Mouse (Mus musculus) embryonic facial prominence, embryonic 15.5 days (tissue): ENCODE data around the gene Rps23. TPM values are rescaled to one million over a fixed set of nuclear protein-coding genes. Genes with fewer than 3 reads are reported as not detected.

ENCODE experiments used
- ATAC-seq: fragments of 200-750 bp; cut with Nextera tagmentation; 2 replicates; pipeline ENCODE4 v1.8.0; 2017; ENCODE audit warnings: low read depth, moderate TSS enrichment; ENCODE audit not compliant: insufficient number of reproducible peaks, low FRiP score, low TSS enrichment
- H3K27ac ChIP-seq: fragments of 300-500 bp; sonication (generic); replicated peaks from 2 replicates; pipeline ENCODE4 v1.5.1; 2015; ENCODE audit warnings: mild to moderate bottlenecking, inconsistent platforms
- H3K27me3 ChIP-seq: fragments of 300-500 bp; sonication (generic); 2 replicates; pipeline ENCODE4 v1.6.1; 2015; ENCODE audit warnings: inconsistent platforms
- H3K36me3 ChIP-seq: fragments of 300-500 bp; sonication (generic); 2 replicates; pipeline ENCODE4 v1.6.1; 2015; ENCODE audit warnings: mild to moderate bottlenecking, inconsistent platforms
- H3K4me1 ChIP-seq: fragments of 300-500 bp; sonication (generic); 2 replicates; pipeline ENCODE4 v1.6.1; 2015; ENCODE audit warnings: inconsistent platforms
- H3K4me2 ChIP-seq: fragments of 300-500 bp; sonication (generic); replicated peaks from 2 replicates; pipeline ENCODE4 v1.6.1; 2015; ENCODE audit warnings: mild to moderate bottlenecking, inconsistent platforms
- H3K4me3 ChIP-seq: fragments of 300-500 bp; sonication (generic); replicated peaks from 2 replicates; pipeline ENCODE4 v1.5.1; 2015; ENCODE audit warnings: mild to moderate bottlenecking, inconsistent platforms
- H3K9ac ChIP-seq: fragments of 300-500 bp; sonication (generic); 2 replicates; pipeline ENCODE4 v1.6.1; 2015; ENCODE audit warnings: inconsistent platforms
- H3K9me3 ChIP-seq: fragments of 300-500 bp; sonication (generic); replicated peaks from 2 replicates; pipeline ENCODE4 v1.6.1; 2016; ENCODE audit warnings: inconsistent platforms
- WGBS: fragments of 180-500 bp; shearing (Covaris S2); methylation state at CpG from one replicate; pipeline ENCODE4 v1.1.7; 2015; 5-methylcytosine and 5-hydroxymethylcytosine counted together
- polyA plus RNA-seq: library from polyadenylated mRNA; unstranded; fragments of >200 nt; fragmentation: Nextera tagmentation; extraction: Ambion mirVana; gene quantifications from 2 replicates; pipeline ENCODE4 v1.2.1, GENCODE M21; 2015

Rps23 gene
- polyA plus RNA-seq, 1 experiment from 2014 or later = 214 TPM

DNA sequence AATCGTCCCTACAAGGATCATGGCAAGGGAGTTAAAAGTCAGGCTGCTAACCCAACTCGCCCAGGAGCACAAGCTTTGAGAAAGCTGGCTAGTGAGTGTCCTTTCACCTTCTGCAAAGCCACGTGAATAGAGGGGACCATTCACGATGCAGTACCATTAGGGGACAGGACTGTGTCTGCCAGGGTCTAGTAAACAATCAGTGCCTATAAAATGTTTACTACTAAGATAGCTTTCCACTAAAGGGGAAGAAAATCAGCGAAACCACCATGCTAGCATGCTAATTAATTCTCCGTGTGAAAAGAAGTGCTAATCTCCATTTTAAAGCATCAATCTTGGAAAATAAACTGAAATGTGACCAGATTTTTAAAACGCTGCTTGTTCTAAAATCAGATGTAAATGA is 50.7 kb downstream of the Rps23 start:
- no peak overlapping the region for H3K9ac ChIP-seq
- no peaks in the 10 kb centered on the region for H3K4me1 ChIP-seq
- H3K36me3 ChIP-seq = no peaks in the 10 kb centered on the region
- no peak for ATAC-seq
- H3K4me2 ChIP-seq = no peak overlapping the region
- no peak overlapping the region for H3K4me3 ChIP-seq
- no peaks in the 10 kb centered on the region for H3K9me3 ChIP-seq
- no peak overlapping the region for H3K27ac ChIP-seq
- no peaks in the 10 kb centered on the region for H3K27me3 ChIP-seq
- WGBS = 56% methylated on average over 7 of the region's 7 CpGs

Other genes with a start within 250 kb of the Rps23 start
- gene Atp6ap1l, start 17.6 kb upstream of the Rps23 start, polyA plus RNA-seq = 0.55 and 0.64 TPM in 2 replicates